Mouse (Mus musculus): ENCODE results near the gene Grb14.

GRCm38 (mm10) chr2:64965227-64965864 is 59.4 kb downstream of the Grb14 start:
- TF ChIP-seq TCF12 (IDR thresholded peaks at IDR 0.05; ENCODE audit: low read depth, low read length) (no peak), ELF1 (IDR thresholded peaks at IDR 0.05; ENCODE audit: low read depth, low read length) (no peak), USF1 (IDR thresholded peaks at IDR 0.05; ENCODE audit: low read depth, low read length) (no peak), NRF1 (IDR thresholded peaks at IDR 0.05; ENCODE audit: low read depth, low read length) (no peak), MAZ (IDR thresholded peaks at IDR 0.05; ENCODE audit: low read depth, low read length) (no peak), CTCF (conservative IDR thresholded peaks at IDR 0.05 in 1 of 2, IDR thresholded peaks at IDR 0.05 in 1 of 2; ENCODE audit: low read depth in 2 of 2, low read length in 2 of 2) (peak; percentile 39 to 78), RCOR1 (conservative IDR thresholded peaks at IDR 0.05; ENCODE audit: low read depth, low read length) (no peak), ZKSCAN1 (IDR thresholded peaks at IDR 0.05; ENCODE audit: borderline replicate concordance, low read depth, low read length) (no peak), MXI1 (IDR thresholded peaks at IDR 0.05; ENCODE audit: low read depth, low read length) (no peak), TBP (conservative IDR thresholded peaks at IDR 0.05; ENCODE audit: low read depth, low read length) (no peak)
